Mouse (Mus musculus) ES-Bruce4 (cell line): ENCODE data around the gene Unc5a. TPM values are rescaled to one million over a fixed set of nuclear protein-coding genes. Genes with fewer than 3 reads are reported as not detected.

Source experiments
- H3K27ac ChIP-seq: 2 replicates; pipeline ENCODE4 v1.5.1; 2012; ENCODE audit warnings: low read length, inconsistent platforms; ENCODE audit not compliant: insufficient read depth
- H3K27me3 ChIP-seq: 2 replicates; pipeline ENCODE4 v1.6.1; 2012; ENCODE audit warnings: mild to moderate bottlenecking, low read length, inconsistent platforms; ENCODE audit not compliant: control insufficient read depth, poor library complexity, insufficient read depth, severe bottlenecking
- H3K36me3 ChIP-seq: 2 replicates; pipeline ENCODE4 v1.6.1; 2012; ENCODE audit warnings: inconsistent platforms, mild to moderate bottlenecking, low read length, moderate library complexity; ENCODE audit not compliant: control insufficient read depth, poor library complexity, insufficient read depth, severe bottlenecking
- H3K4me1 ChIP-seq: one replicate; pipeline ENCODE4 v1.8.1; 2011; ENCODE audit warnings: low read length; ENCODE audit not compliant: control insufficient read depth, insufficient read depth
- H3K4me3 ChIP-seq: 2 replicates; pipeline ENCODE4 v1.5.1; 2011; ENCODE audit warnings: low read depth, mild to moderate bottlenecking, low read length
- H3K9ac ChIP-seq: 2 replicates; pipeline ENCODE4 v1.6.1; 2012; ENCODE audit warnings: low read depth, mild to moderate bottlenecking, inconsistent platforms; ENCODE audit not compliant: poor library complexity, severe bottlenecking
- H3K9me3 ChIP-seq: replicated peaks from 2 replicates; pipeline ENCODE4 v1.6.1; 2012; ENCODE audit warnings: mild to moderate bottlenecking, low read length, inconsistent platforms; ENCODE audit not compliant: control insufficient read depth, poor library complexity, insufficient read depth, severe bottlenecking
- CTCF ChIP-seq: IDR thresholded peaks from one replicate; pipeline ENCODE4 v1.8.1; 2011; ENCODE audit warnings: low read depth, low read length
- EP300 ChIP-seq: IDR thresholded peaks from 2 replicates; pipeline ENCODE4 v1.6.1; 2011; ENCODE audit warnings: low read depth, low read length; ENCODE audit not compliant: insufficient read depth
- POLR2A ChIP-seq: IDR thresholded peaks from one replicate; pipeline ENCODE4 v1.8.1; 2011; ENCODE audit warnings: low read length; ENCODE audit not compliant: insufficient read depth
- polyA plus RNA-seq: library from polyadenylated mRNA; stranded (reverse); fragments of >200 nt; gene quantifications from 2 replicates; pipeline ENCODE4 v1.2.4, GENCODE M21; 2011; ENCODE audit warnings: low read depth; ENCODE audit not compliant: missing spikeins, insufficient read depth, insufficient read length

Unc5a gene
- polyA plus RNA-seq, 1 experiment, result 0.66 TPM

DNA sequence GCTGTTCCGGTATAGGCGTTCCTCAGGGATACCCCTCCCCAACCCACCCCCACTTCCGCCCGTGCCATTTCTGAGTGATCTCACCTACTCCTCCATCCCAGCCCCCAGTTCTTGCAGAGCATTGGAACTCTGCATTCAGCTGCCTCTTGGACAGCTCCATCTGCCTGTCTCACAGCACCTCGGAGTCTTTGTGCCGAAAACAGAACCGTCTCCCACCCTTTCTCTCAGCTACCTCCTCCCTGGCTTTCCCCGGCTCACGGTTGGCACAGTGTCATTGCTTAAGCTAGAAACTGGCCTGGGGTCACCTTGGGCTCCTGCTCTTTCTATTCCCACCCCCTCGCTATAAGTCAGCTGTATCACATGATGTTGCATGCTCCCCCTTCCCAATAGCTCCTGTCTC is 51.2 kb downstream of the Unc5a start:
- Histone ChIP-seq H3K9me3 (no peaks in the 10 kb centered on the region), H3K27ac (no peak overlapping the region), H3K4me1 (no peaks in the 10 kb centered on the region), H3K4me3 (no peak overlapping the region), H3K36me3 (no peaks in the 10 kb centered on the region), H3K9ac (no peak overlapping the region), H3K27me3 (no peaks in the 10 kb centered on the region)
- TF ChIP-seq EP300 (no peak), CTCF (no peak), POLR2A (no peak)

DNA sequence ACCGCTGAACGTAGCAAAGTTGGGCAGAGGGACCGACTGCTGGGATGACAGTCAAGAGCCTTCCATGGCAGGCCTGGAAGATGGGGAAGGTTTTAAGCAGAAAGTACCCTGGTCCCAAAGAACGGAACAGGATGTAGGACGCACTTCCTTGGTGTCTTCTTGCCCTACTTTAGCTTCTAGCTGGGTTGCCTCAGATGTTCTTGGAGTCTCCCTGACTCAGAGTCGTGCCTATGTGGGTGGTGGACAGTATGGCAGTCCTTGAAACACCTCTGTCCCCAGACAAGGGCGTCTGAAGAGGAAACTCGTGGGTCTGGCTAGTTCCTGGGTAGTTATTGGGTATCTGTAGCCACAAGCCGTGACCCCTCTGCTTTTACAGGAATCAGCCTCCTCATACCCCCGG is 52.9 kb downstream of the Unc5a start:
- H3K9ac ChIP-seq, result no peak overlapping the region
- H3K4me3 ChIP-seq, result no peak overlapping the region
- H3K4me1 ChIP-seq, result no peaks in the 10 kb centered on the region
- H3K27ac ChIP-seq, result no peak overlapping the region
- H3K27me3 ChIP-seq, result no peaks in the 10 kb centered on the region
- H3K9me3 ChIP-seq, result no peaks in the 10 kb centered on the region
- H3K36me3 ChIP-seq, result no peaks in the 10 kb centered on the region
- TF ChIP-seq CTCF, result no peak
- TF ChIP-seq EP300, result no peak
- TF ChIP-seq POLR2A, result no peak

GRCm38 (mm10) chr13:55004646-55005045 is 55.4 kb downstream of the Unc5a start:
- TF ChIP-seq CTCF (no peak), POLR2A (no peak), EP300 (no peak)
- no peaks in the 10 kb centered on the region for H3K27me3 ChIP-seq

GRCm38 (mm10) chr13:55005691-55006414 is 56.6 kb downstream of the Unc5a start:
- H3K4me3 ChIP-seq, result no peak overlapping the region
- TF ChIP-seq CTCF (no peak), EP300 (no peak), POLR2A (no peak)
- H3K27me3 ChIP-seq, result no peaks in the 10 kb centered on the region
- no peak overlapping the region for H3K9ac ChIP-seq
- H3K27ac ChIP-seq, result no peak overlapping the region
- H3K4me1 ChIP-seq, result no peaks in the 10 kb centered on the region
- H3K36me3 ChIP-seq, result no peaks in the 10 kb centered on the region
- H3K9me3 ChIP-seq, result no peaks in the 10 kb centered on the region

More at GRCm38 (mm10) chr13:55004646-55005045, 55.4 kb downstream of the Unc5a start:
- H3K4me3 ChIP-seq, result no peak overlapping the region
- no peaks in the 10 kb centered on the region for H3K36me3 ChIP-seq
- H3K27ac ChIP-seq, result no peak overlapping the region
- no peaks in the 10 kb centered on the region for H3K9me3 ChIP-seq
- H3K4me1 ChIP-seq, result no peaks in the 10 kb centered on the region
- H3K9ac ChIP-seq, result no peak overlapping the region

DNA sequence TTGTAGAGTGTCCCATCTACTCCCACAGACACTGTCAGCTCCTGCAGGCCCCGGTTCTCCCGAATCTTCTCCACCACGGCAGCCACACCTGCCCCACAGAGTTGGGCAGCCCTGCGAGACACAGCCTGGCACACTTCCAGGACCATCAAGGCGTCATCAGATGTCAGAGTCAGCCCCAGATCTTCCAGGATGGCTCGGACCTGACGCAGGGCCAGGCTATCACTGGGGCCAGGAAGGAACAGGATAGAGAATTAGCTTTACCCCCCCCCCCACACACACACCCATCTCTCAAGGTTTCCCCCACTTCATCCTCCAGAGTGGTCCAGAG is 57.2 kb downstream of the Unc5a start:
- Histone ChIP-seq H3K4me1 (no peaks in the 10 kb centered on the region), H3K27me3 (no peaks in the 10 kb centered on the region), H3K27ac (no peak overlapping the region)

DNA sequence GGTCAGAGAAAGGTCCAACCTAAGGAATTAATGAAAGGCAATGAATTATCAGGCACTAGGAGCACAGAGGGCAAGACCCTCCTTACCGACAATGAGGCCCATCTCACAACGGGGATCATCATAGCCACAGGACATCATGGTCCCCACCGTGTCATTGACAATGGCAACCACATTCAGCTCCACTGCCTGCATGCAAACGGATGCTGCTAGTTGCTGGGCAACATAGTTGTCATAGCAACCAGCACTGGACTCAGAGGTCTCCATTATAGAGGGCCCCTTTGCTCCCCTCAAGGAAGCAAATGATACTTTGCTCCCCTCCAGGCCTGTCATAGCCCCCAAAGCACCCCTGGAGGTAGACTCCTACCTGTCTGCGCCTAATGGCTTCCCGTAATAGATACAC is 59.4 kb downstream of the Unc5a start:
- no peak overlapping the region for H3K27ac ChIP-seq
- no peak overlapping the region for H3K4me3 ChIP-seq
- no peaks in the 10 kb centered on the region for H3K9me3 ChIP-seq
- no peaks in the 10 kb centered on the region for H3K27me3 ChIP-seq
- H3K4me1 ChIP-seq, result no peaks in the 10 kb centered on the region
- TF ChIP-seq CTCF, result no peak
- TF ChIP-seq POLR2A, result no peak
- TF ChIP-seq EP300, result no peak
- H3K36me3 ChIP-seq, result no peaks in the 10 kb centered on the region
- no peak overlapping the region for H3K9ac ChIP-seq

More for the DNA sequence above, 57.2 kb downstream of the Unc5a start:
- H3K9ac ChIP-seq, result no peak overlapping the region
- no peak for TF ChIP-seq EP300
- TF ChIP-seq CTCF, result no peak
- no peak for TF ChIP-seq POLR2A
- H3K9me3 ChIP-seq, result no peaks in the 10 kb centered on the region
- no peaks in the 10 kb centered on the region for H3K36me3 ChIP-seq
- no peak overlapping the region for H3K4me3 ChIP-seq
